Mouse (Mus musculus) embryonic facial prominence, embryonic 15.5 days (tissue): ENCODE results near the gene Bcas1. TPM values are rescaled to one million over a fixed set of nuclear protein-coding genes. Genes with fewer than 3 reads are reported as not detected.

Experiments
- ATAC-seq: fragments of 200-750 bp; cut with Nextera tagmentation; 2 replicates; pipeline ENCODE4 v1.8.0; 2017; ENCODE audit warnings: low read depth, moderate TSS enrichment; ENCODE audit not compliant: insufficient number of reproducible peaks, low FRiP score, low TSS enrichment
- H3K27ac ChIP-seq: fragments of 300-500 bp; sonication (generic); replicated peaks from 2 replicates; pipeline ENCODE4 v1.5.1; 2015; ENCODE audit warnings: mild to moderate bottlenecking, inconsistent platforms
- H3K27me3 ChIP-seq: fragments of 300-500 bp; sonication (generic); 2 replicates; pipeline ENCODE4 v1.6.1; 2015; ENCODE audit warnings: inconsistent platforms
- H3K36me3 ChIP-seq: fragments of 300-500 bp; sonication (generic); 2 replicates; pipeline ENCODE4 v1.6.1; 2015; ENCODE audit warnings: mild to moderate bottlenecking, inconsistent platforms
- H3K4me1 ChIP-seq: fragments of 300-500 bp; sonication (generic); 2 replicates; pipeline ENCODE4 v1.6.1; 2015; ENCODE audit warnings: inconsistent platforms
- H3K4me2 ChIP-seq: fragments of 300-500 bp; sonication (generic); replicated peaks from 2 replicates; pipeline ENCODE4 v1.6.1; 2015; ENCODE audit warnings: mild to moderate bottlenecking, inconsistent platforms
- H3K4me3 ChIP-seq: fragments of 300-500 bp; sonication (generic); replicated peaks from 2 replicates; pipeline ENCODE4 v1.5.1; 2015; ENCODE audit warnings: mild to moderate bottlenecking, inconsistent platforms
- H3K9ac ChIP-seq: fragments of 300-500 bp; sonication (generic); 2 replicates; pipeline ENCODE4 v1.6.1; 2015; ENCODE audit warnings: inconsistent platforms
- H3K9me3 ChIP-seq: fragments of 300-500 bp; sonication (generic); replicated peaks from 2 replicates; pipeline ENCODE4 v1.6.1; 2016; ENCODE audit warnings: inconsistent platforms
- WGBS: fragments of 180-500 bp; shearing (Covaris S2); methylation state at CpG from one replicate; pipeline ENCODE4 v1.1.7; 2015; 5-methylcytosine and 5-hydroxymethylcytosine counted together
- polyA plus RNA-seq: library from polyadenylated mRNA; unstranded; fragments of >200 nt; fragmentation: Nextera tagmentation; extraction: Ambion mirVana; gene quantifications from 2 replicates; pipeline ENCODE4 v1.2.1, GENCODE M21; 2015

Bcas1 gene
- polyA plus RNA-seq, 1 experiment from 2014 or later = 4.7 TPM

DNA sequence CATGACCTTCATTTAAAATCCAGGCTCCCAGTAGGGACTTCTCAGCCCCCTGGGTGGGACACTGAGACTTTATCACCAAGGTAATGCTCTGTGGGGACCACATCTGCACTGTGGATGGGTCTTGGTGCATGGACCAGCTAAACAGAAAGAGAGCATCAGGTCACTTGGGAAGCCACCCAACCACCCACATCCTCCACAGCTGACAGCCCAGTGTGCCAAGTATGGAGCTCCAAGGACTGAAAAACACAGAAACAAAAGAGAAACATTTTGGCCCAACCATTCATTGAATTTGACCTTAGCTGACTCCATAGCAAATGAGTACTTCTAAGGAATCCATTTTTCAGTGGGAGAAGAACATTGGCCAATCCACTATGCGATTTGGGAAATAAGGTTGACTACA, 42.1 kb downstream of the Bcas1 start:
- Histone ChIP-seq H3K4me1 (no peaks in the 10 kb centered on the region), H3K36me3 (no peaks in the 10 kb centered on the region), H3K9me3 (no peaks in the 10 kb centered on the region), H3K4me3 (no peak overlapping the region), H3K27me3 (no peaks in the 10 kb centered on the region), H3K9ac (no peak overlapping the region), H3K27ac (no peak overlapping the region), H3K4me2 (no peak overlapping the region)
- no peak for ATAC-seq
- WGBS = 100% methylated on average over 1 of the region's 1 CpGs

DNA sequence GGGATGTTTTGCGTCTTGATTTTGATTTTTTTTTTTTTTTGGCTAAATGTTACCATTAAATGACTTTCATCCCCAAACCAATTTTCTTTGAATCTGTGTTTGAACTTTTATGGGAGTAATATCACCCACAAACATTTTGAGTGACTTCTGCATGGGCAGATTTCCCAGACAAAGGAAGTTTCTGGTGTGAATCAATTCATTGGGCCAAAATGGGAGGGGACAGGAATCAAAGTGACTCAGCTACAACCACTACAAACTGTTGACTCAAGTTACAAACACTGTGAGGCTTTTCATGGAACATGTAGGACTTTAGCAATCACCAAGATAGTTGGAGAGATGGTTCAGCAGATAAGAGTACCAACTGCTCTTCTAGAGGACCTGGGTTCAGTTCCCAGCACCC, 42.9 kb downstream of the Bcas1 start:
- Histone ChIP-seq H3K9ac (no peak overlapping the region), H3K9me3 (no peaks in the 10 kb centered on the region), H3K27me3 (no peaks in the 10 kb centered on the region), H3K4me1 (no peaks in the 10 kb centered on the region), H3K4me3 (no peak overlapping the region), H3K36me3 (no peaks in the 10 kb centered on the region), H3K4me2 (no peak overlapping the region), H3K27ac (no peak overlapping the region)
- no peak for ATAC-seq
- WGBS = 59% methylated on average over 1 of the region's 1 CpGs

GRCm38 (mm10) chr2:170373391-170373790, 54.3 kb downstream of the Bcas1 start:
- Histone ChIP-seq H3K9ac (no peak overlapping the region), H3K4me3 (no peak overlapping the region), H3K4me1 (no peaks in the 10 kb centered on the region), H3K27ac (no peak overlapping the region), H3K4me2 (no peak overlapping the region), H3K9me3 (no peaks in the 10 kb centered on the region), H3K27me3 (no peaks in the 10 kb centered on the region), H3K36me3 (no peaks in the 10 kb centered on the region)
- 90% methylated on average over 10 of the region's 10 CpGs for WGBS
- no peak for ATAC-seq

DNA sequence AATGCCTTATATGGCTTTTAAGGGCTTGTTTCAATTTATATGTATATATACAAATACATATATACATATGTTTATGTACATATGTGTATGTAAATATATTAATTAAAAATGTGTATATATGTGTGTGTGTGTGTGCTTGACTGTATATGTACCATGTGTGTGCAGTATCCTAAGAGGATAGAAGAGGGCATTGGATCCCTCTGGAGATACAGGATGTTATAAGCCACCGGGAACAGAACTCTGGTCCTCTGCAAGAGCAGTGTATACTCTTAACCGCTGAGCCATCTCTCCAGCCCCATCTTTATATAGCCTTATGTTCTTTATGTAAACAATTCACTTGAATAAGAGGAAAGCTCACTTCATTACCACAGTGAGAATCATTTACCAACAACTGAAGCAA, 62.0 kb downstream of the Bcas1 start:
- no peak overlapping the region for H3K27ac ChIP-seq
- no peak overlapping the region for H3K9ac ChIP-seq
- no peak overlapping the region for H3K4me2 ChIP-seq
- no peaks in the 10 kb centered on the region for H3K27me3 ChIP-seq
- no peaks in the 10 kb centered on the region for H3K36me3 ChIP-seq
- ATAC-seq = no peak
- H3K4me3 ChIP-seq = no peak overlapping the region
- H3K9me3 ChIP-seq = no peaks in the 10 kb centered on the region
- WGBS = 84% methylated on average over 2 of the region's 2 CpGs
- peaks cover 6% of the 10 kb centered on the region; the same call in 1 of the 2 replicates for H3K4me1 ChIP-seq

- 34% methylated on average over 3 of the region's 3 CpGs for WGBS
- Histone ChIP-seq H3K4me2 (no peak overlapping the region), H3K4me1 (peaks cover 6% of the 10 kb centered on the region; the same call in 1 of the 2 replicates), H3K9me3 (no peaks in the 10 kb centered on the region), H3K36me3 (no peaks in the 10 kb centered on the region), H3K4me3 (no peak overlapping the region), H3K27me3 (no peaks in the 10 kb centered on the region), H3K27ac (peak overlapping the region; percentile 63; the same call in 1 of the 2 replicates), H3K9ac (no peak overlapping the region)
- 0 out of 2 replicates have a peak, but pooled peaks have one; percentile 34 for ATAC-seq
These were observed 62.4 kb downstream of the Bcas1 start for GRCm38 (mm10) chr2:170365271-170365670.

GRCm38 (mm10) chr2:170356667-170357374, 70.8 kb downstream of the Bcas1 start:
- H3K27ac ChIP-seq = no peak overlapping the region
- no peak overlapping the region for H3K4me2 ChIP-seq
- ATAC-seq = 0 out of 2 replicates have a peak, but pooled peaks have one; percentile 31
- H3K4me3 ChIP-seq = no peak overlapping the region
- peaks cover 2% of the 10 kb centered on the region; the same call in 1 of the 2 replicates for H3K4me1 ChIP-seq
- no peaks in the 10 kb centered on the region for H3K9me3 ChIP-seq
- H3K36me3 ChIP-seq = no peaks in the 10 kb centered on the region
- no peaks in the 10 kb centered on the region for H3K27me3 ChIP-seq
- no peak overlapping the region for H3K9ac ChIP-seq
- WGBS = 62% methylated on average over 16 of the region's 16 CpGs

- Histone ChIP-seq H3K9me3 (no peaks in the 10 kb centered on the region), H3K4me3 (peak overlapping the region; percentile 16; the same call in 1 of the 2 replicates), H3K4me2 (peak overlapping the region; percentile 42), H3K36me3 (no peaks in the 10 kb centered on the region), H3K4me1 (peaks cover 2% of the 10 kb centered on the region; the same call in 1 of the 2 replicates), H3K27me3 (no peaks in the 10 kb centered on the region), H3K27ac (peak overlapping the region; percentile 4; the same call in 1 of the 2 replicates), H3K9ac (no peak overlapping the region)
- ATAC-seq = 0 out of 2 replicates have a peak, but pooled peaks have one; percentile 44
- 10% methylated on average over 10 of the region's 10 CpGs for WGBS
These were observed 72.7 kb downstream of the Bcas1 start for GRCm38 (mm10) chr2:170354963-170355367.

- H3K27ac ChIP-seq = no peak overlapping the region
- H3K4me1 ChIP-seq = peaks cover 4% of the 10 kb centered on the region
- no peak overlapping the region for H3K9ac ChIP-seq
- H3K36me3 ChIP-seq = no peaks in the 10 kb centered on the region
- H3K4me2 ChIP-seq = no peak overlapping the region
- no peaks in the 10 kb centered on the region for H3K9me3 ChIP-seq
- no peaks in the 10 kb centered on the region for H3K27me3 ChIP-seq
- ATAC-seq = no peak
- no peak overlapping the region for H3K4me3 ChIP-seq
- WGBS = 86% methylated on average over 4 of the region's 4 CpGs
These were observed 75.4 kb downstream of the Bcas1 start for GRCm38 (mm10) chr2:170352273-170352672.

DNA sequence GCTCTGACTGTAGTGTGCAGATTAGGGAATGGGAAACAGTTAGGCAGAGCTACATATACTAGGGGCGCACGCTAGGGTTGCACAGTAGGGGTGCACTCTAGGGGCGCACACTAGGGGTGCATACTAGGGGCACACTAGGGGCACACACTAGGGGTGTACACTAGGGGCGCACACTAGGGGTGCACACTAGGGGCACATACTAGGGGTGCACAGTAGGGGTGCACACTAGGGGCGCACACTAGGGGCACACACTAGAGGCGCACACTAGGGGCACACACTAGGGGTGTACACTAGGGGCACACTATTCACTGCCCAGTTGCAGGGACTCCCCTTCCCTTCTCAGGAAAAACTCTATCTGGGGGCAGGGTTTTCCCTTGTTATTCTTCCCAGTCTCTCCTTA, 75.8 kb downstream of the Bcas1 start:
- Histone ChIP-seq H3K9ac (no peak overlapping the region), H3K4me2 (no peak overlapping the region), H3K4me3 (no peak overlapping the region), H3K36me3 (no peaks in the 10 kb centered on the region), H3K4me1 (peaks cover 6% of the 10 kb centered on the region), H3K27me3 (no peaks in the 10 kb centered on the region), H3K27ac (no peak overlapping the region), H3K9me3 (no peaks in the 10 kb centered on the region)
- ATAC-seq = 0 out of 2 replicates have a peak, but pooled peaks have one; percentile 20
- 81% methylated on average over 6 of the region's 6 CpGs for WGBS

- H3K27me3 ChIP-seq = no peaks in the 10 kb centered on the region
- no peak overlapping the region for H3K4me2 ChIP-seq
- H3K9me3 ChIP-seq = no peaks in the 10 kb centered on the region
- ATAC-seq = no peak
- H3K36me3 ChIP-seq = no peaks in the 10 kb centered on the region
- no peak overlapping the region for H3K4me3 ChIP-seq
- H3K27ac ChIP-seq = no peak overlapping the region
- no peak overlapping the region for H3K9ac ChIP-seq
- H3K4me1 ChIP-seq = peaks cover 23% of the 10 kb centered on the region
- WGBS = 62% methylated on average over 5 of the region's 5 CpGs
These were observed 77.9 kb downstream of the Bcas1 start for GRCm38 (mm10) chr2:170349784-170350183.

DNA sequence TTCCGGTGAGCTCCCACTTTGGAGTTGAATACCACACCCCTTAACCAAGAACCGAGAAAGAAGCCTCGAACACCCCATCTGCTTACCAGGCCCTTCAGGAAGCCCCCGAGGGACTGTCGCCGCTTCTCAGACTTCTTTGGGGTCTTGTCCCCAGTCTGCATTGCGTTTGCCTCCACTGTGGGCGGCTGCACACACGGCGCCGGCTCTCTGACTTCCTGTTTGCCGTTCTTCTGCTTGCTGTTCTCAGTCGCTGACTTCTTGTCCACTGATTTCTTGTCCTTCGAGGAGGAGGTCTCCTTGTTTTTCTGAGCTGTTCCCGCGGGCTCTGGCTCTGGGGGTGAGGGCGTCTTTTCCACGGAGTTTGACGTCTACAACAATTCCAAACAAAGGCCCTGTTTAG, 78.5 kb downstream of the Bcas1 start:
- H3K4me1 ChIP-seq = peaks cover 30% of the 10 kb centered on the region
- no peak overlapping the region for H3K27ac ChIP-seq
- no peaks in the 10 kb centered on the region for H3K9me3 ChIP-seq
- 67% methylated on average over 19 of the region's 19 CpGs for WGBS
- H3K4me2 ChIP-seq = no peak overlapping the region
- H3K4me3 ChIP-seq = no peak overlapping the region
- no peaks in the 10 kb centered on the region for H3K36me3 ChIP-seq
- no peaks in the 10 kb centered on the region for H3K27me3 ChIP-seq
- ATAC-seq = no peak
- H3K9ac ChIP-seq = no peak overlapping the region
